Mouse (Mus musculus) C3H10T1/2 (cell line): ENCODE results near the gene Eif4ebp2. TPM values are rescaled to one million over a fixed set of nuclear protein-coding genes. Genes with fewer than 3 reads are reported as not detected.

Experiments used
- polyA plus RNA-seq, 2 experiments: library from polyadenylated mRNA; unstranded; fragments of >200 nt; fragmentation: generic; extraction: Trizol; gene quantifications; one replicate each; pipeline ENCODE4 v1.2.1; 2012; ENCODE audit warnings: missing spikeins in 2 of 2

The Eif4ebp2 gene
- 10 to 100 TPM; 27.2 to 43.0 TPM for polyA plus RNA-seq

DNA sequence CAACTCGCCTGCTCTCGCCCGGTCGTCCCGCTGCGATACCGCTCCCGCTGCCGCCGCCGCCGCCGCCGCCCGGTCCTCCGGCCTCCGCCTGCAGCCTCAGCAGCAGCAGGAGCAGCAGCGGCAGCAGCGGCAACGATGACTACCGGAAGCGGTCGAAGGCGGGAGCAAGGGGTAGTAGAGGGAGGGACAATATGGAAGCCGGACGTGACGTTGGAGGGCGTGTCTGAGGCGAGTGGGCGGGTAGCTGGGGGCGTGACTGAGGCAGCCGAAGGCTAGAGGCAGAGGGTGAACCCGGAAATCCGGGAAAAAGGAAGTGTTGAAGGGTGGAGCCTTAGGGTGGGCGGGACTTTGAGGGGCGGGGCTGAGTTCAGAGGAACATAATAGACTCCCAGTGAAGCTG lies at the start of gene Eif4ebp2:
Gene Eif4ebp2 (minus strand): TSS at position 17 of the 400 bp plus-strand sequence.

DNA sequence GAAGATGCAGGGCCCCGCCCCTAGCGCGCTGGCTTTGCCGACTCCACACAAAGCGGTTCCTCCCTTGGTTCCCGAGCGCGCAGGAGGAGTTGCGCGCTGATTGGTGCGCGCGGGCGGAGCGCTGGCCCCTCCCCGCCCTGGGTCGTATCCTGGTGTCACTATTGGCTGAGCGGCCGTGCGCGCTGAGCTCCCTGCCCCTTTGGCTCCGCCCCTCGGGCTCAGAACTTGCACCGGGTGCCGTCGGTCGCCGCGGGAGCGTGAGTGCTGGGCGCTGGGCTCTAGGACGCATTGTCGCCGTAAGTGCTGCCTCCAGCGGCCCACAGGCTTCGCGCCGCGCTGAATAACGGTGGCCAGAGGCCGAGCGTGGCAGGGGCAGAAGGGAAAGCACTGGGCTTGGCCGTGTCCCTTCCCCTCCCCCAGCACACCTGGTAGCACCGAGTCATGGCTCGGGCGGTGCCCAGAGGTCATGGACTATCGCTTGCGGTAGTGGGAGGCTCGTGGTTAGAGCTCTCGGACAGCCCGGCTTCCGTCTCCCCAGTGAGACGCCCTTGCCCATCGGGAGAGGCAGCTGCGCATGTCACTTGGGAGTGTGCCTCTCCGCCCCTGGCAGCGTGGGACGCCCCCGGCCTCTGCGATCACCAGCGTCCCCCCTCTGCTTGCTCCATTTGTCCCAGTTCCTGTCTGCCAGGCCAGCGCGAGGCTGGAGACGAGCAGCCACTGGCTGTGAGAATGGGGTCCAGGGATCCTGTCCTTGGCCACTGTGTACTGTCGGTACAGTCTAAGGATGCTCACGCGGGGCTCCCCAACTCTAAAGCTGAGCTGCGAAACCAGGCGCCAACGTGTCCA lies 23.4 kb upstream of the Eif4ebp2 start, which contains the start of gene Lrrc20:
Gene Lrrc20 (plus strand): TSS at position 208 of the 846 bp plus-strand sequence.

DNA sequence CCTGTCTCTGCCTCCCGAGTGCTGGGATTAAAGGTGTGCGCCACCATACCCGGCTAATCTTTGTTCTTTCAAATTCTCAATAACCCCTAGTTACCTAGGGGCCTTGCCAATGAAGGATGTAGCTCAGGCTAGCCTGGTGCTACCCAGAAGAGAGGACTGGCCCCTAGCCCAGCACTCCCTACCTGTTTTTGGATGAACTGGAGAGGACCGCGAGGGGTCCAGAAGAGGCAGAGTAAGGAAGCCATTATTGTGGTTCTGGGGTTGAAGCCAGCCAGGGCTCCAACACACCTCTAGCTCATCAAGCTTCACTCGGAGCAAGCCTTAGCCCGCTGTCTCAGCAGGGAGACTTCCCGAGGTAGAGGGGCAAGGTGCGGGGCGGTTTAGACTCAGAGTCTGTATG lies 34.8 kb downstream of the Eif4ebp2 start, which contains the start of gene Nodal:
Gene Nodal (plus strand): TSS at position 301 of the 400 bp plus-strand sequence.

DNA sequence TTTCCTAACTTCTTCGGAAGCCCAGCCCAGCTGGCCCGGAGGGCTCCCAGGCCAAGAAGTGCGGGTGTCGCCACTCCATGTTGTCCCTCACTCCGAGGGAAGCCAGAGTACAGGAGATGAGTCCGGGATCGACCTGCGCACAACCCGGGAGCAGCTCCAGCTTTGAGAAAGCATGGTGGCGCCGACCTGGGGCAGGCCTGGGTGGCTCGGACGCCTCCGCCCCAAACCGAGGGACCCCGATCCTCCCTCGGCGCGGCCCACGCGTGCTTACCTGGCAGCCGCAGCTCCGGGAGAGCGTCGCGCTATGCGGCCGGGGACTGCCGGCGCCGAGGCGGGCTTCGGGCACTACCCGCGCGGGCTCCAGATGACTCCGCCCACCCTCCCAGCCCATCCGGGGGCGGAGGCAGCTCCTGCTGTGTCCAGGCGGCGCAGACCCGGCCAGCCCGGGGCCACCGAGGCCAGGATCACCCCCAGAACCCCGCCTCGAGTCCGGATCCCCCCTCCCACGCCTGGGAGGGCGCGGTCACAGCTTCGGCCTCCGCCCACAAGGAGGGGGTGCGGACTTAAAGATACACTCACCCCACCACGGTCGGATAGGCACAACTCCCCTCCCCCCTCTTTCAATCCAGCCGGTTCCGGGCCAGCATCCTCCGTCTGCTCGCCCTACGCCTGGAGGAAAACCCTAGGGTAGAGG lies 69.3 kb downstream of the Eif4ebp2 start, which contains the start of gene Pald1:
Gene Pald1 (minus strand): TSS at position 510 of the 694 bp plus-strand sequence.

Other genes starting within 250 kb of the Eif4ebp2 start
- gene Adamts14, start 179.2 kb downstream of the Eif4ebp2 start, polyA plus RNA-seq, result 10 to 100 TPM in 1 of 2 experiments, 1 to 10 TPM in 1; 1.9 to 18.4 TPM
- not detected for gene Prf1, start 154.8 kb downstream of the Eif4ebp2 start, polyA plus RNA-seq
- 10 to 100 TPM in 1 of 2 experiments, 1 to 10 TPM in 1; 4.8 to 10.1 TPM for gene Pald1, start 69.1 kb downstream of the Eif4ebp2 start, polyA plus RNA-seq
- gene Nodal, start 34.7 kb downstream of the Eif4ebp2 start, polyA plus RNA-seq, result not detected
- 1 to 10 TPM; 5.4 to 7.9 TPM for gene Lrrc20, start 23.1 kb upstream of the Eif4ebp2 start, polyA plus RNA-seq
- gene Npffr1, start 142.8 kb upstream of the Eif4ebp2 start, polyA plus RNA-seq, result under 1 TPM in 1 of 2 experiments, not detected in 1; 0.06 TPM
- gene Ppa1, start 195.9 kb upstream of the Eif4ebp2 start, polyA plus RNA-seq, result 10 to 100 TPM; 34.1 to 72.9 TPM
- gene Sar1a, start 227.6 kb upstream of the Eif4ebp2 start, polyA plus RNA-seq, result 100 to 1,000 TPM in 1 of 2 experiments, 10 to 100 TPM in 1; 33.7 to 178 TPM
- 10 to 100 TPM; 56.4 to 59.5 TPM for gene Tysnd1, start 242.9 kb upstream of the Eif4ebp2 start, polyA plus RNA-seq